Mouse (Mus musculus) ES-Bruce4 (cell line): ENCODE measurements around the gene Bdkrb2.

ENCODE experiments used
- CTCF ChIP-seq: IDR thresholded peaks from one replicate; pipeline ENCODE4 v1.8.1; 2011; ENCODE audit warnings: low read depth, low read length
- POLR2A ChIP-seq: IDR thresholded peaks from one replicate; pipeline ENCODE4 v1.8.1; 2011; ENCODE audit warnings: low read length; ENCODE audit not compliant: insufficient read depth

GRCm38 (mm10) chr12:105555172-105555571, 7.9 kb upstream of the Bdkrb2 start:
- TF ChIP-seq CTCF (no peak), POLR2A (no peak)
